Mouse (Mus musculus) spleen, adult 2 months (tissue): ENCODE measurements around the gene Kalrn. TPM values are rescaled to one million over a fixed set of nuclear protein-coding genes. Genes with fewer than 3 reads are reported as not detected.

Experiments
- DNase-seq, 2 experiments: peaks; one replicate each; pipeline versions ENCODE4 v3.0.0 to v3.0.0-alpha.2; 2012 to 2021; ENCODE audit warnings: low spot score in 2 of 2, low read depth in 1 of 2
- H3K27ac ChIP-seq: fragments of 200-500 bp; 2 replicates; pipeline ENCODE4 v1.5.1; 2012; ENCODE audit warnings: low read length, inconsistent platforms; ENCODE audit not compliant: insufficient read depth
- H3K27me3 ChIP-seq: fragments of 200-500 bp; 2 replicates; pipeline ENCODE4 v1.6.1; 2012; ENCODE audit warnings: mild to moderate bottlenecking, moderate library complexity, low read length, inconsistent platforms; ENCODE audit not compliant: control insufficient read depth, insufficient read depth
- H3K36me3 ChIP-seq: fragments of 200-500 bp; 2 replicates; pipeline ENCODE4 v1.6.1; 2012; ENCODE audit warnings: mild to moderate bottlenecking, low read length, inconsistent platforms; ENCODE audit not compliant: control insufficient read depth, insufficient read depth
- H3K4me1 ChIP-seq: fragments of 200-500 bp; 2 replicates; pipeline ENCODE4 v1.6.1; 2011; ENCODE audit warnings: inconsistent platforms; ENCODE audit not compliant: control insufficient read depth, insufficient read depth, insufficient read length
- H3K4me3 ChIP-seq: fragments of 200-500 bp; 2 replicates; pipeline ENCODE4 v1.5.1; 2011; ENCODE audit warnings: mild to moderate bottlenecking, inconsistent platforms; ENCODE audit not compliant: insufficient read depth, insufficient read length; ENCODE audit errors: extremely low read depth
- CTCF ChIP-seq: fragments of 200-500 bp; IDR thresholded peaks from 2 replicates; pipeline ENCODE4 v1.5.1; 2011; ENCODE audit warnings: mild to moderate bottlenecking, inconsistent platforms; ENCODE audit not compliant: insufficient read depth, insufficient read length, insufficient replicate concordance; ENCODE audit errors: extremely low read depth
- POLR2A ChIP-seq: fragments of 200-500 bp; IDR thresholded peaks from 2 replicates; pipeline ENCODE4 v1.6.1; 2011; ENCODE audit warnings: low read depth, low read length, inconsistent platforms
- WGBS: fragments of 180-500 bp; shearing (Covaris S2); methylation state at CpG from one replicate; pipeline ENCODE4 v1.1.7; 2018; 5-methylcytosine and 5-hydroxymethylcytosine counted together
- polyA plus RNA-seq: library from polyadenylated mRNA; depleted of rRNA; stranded (reverse); fragments of >200 nt; gene quantifications from 2 replicates; pipeline ENCODE4 v1.2.3, GENCODE M21; 2012

Gene Kalrn
- polyA plus RNA-seq, 1 experiment, result 7.6 TPM

DNA sequence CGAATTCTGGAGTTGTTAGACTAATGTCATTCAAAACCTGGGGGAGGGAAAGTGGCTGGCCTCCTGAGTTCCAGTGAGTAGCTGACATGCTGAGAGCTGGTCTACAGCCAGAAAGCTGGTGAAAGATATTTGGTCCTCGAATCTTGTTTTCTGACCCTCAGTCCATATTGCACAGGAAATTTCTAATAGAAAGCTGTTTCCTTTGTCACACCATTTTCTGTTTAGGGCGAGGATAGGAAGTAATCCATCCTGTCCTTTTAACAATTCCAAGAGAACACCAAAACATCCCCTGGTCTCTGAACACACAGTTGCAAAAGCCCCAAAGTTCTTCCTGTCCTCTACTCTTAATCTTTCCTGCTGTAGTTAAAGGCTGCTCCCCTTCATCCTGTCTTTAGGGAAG lies 22.0 kb upstream of the Kalrn start:
- no peaks in the 10 kb centered on the region for H3K36me3 ChIP-seq
- H3K4me3 ChIP-seq, result no peak overlapping the region
- no peaks in the 10 kb centered on the region for H3K4me1 ChIP-seq
- H3K27me3 ChIP-seq, result no peaks in the 10 kb centered on the region
- TF ChIP-seq POLR2A (no peak), CTCF (no peak)
- DNase-seq, result no peak
- no peak overlapping the region for H3K27ac ChIP-seq
- WGBS, result 24% methylated on average over 3 of the region's 3 CpGs

DNA sequence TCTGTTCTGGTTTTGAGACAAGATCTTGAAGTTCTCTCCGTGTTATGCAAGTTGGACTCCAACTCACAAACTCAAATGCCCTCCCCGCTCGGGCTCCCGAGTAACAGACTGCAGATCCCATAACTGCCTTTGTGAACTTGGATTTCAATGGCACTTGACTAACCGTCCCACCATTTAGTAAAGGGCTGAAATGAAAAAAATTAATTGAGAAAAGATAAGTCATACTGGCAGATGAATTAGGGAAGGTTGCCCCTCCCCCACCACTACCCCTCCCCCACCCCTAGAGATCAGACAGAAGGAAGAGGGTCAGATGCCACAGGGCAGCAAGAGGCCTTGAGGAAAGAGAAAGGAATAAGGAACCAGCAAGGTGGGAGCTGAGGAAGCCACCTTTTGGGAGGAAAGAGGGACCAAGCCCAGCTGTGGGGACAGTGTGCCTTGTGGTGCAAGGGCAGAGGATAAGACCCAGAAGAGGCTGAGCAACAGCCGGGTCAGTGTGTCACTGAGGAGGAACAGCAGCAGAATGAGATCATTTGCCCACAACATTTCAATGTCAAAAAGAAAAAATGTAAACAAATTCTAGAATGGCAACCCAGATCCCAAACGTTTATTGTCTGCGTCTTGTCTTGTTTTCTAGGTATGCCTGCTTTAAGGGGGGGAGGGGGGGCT lies 21.4 kb upstream of the Kalrn start:
- Histone ChIP-seq H3K27ac (no peak overlapping the region), H3K4me1 (no peaks in the 10 kb centered on the region), H3K4me3 (no peak overlapping the region), H3K27me3 (no peaks in the 10 kb centered on the region), H3K36me3 (no peaks in the 10 kb centered on the region)
- TF ChIP-seq CTCF, result no peak
- no peak for TF ChIP-seq POLR2A
- 71% methylated on average over 8 of the region's 8 CpGs for WGBS
- no peak for DNase-seq

DNA sequence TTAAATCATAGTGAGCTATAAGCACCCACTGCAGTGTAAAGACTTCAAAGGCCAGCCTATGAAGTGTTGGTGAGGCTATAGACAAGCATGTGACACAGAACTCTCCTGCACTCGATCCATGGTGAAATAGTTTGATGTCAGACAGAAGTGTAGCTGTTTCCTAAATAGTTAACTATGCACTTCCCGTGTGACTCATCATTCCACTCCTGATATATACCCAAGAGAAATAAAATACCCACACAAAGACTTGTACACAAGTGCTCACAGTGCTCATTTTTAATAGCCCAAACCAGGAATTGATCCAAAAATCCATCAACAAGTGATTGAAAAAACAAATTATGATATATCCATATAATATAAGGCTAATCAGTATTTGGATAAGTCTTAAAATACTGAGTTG lies 19.4 kb upstream of the Kalrn start:
- no peak overlapping the region for H3K4me3 ChIP-seq
- WGBS, result 52% methylated on average over 2 of the region's 2 CpGs
- H3K4me1 ChIP-seq, result no peaks in the 10 kb centered on the region
- no peak overlapping the region for H3K27ac ChIP-seq
- H3K27me3 ChIP-seq, result no peaks in the 10 kb centered on the region
- no peak for DNase-seq
- TF ChIP-seq POLR2A (no peak), CTCF (no peak)
- no peaks in the 10 kb centered on the region for H3K36me3 ChIP-seq

DNA sequence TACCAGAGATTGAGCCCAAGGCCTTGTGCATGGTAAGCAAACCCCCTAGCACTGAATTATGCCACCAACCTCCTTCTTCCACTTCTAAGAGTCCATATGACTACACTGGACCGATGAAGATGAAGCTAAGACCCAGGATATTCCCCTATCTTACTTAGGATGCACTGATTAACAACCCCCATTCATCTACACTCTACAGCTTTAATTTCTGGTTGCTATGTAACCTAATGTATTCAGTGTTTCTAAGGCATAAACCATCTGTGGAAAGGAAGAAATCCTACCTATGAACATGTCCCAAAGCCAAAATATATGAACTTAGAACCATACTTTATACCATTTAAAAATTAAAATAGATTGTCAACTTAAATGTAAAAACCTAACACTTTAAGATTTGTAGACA lies 18.6 kb upstream of the Kalrn start:
- H3K4me1 ChIP-seq, result no peaks in the 10 kb centered on the region
- no peaks in the 10 kb centered on the region for H3K27me3 ChIP-seq
- no peaks in the 10 kb centered on the region for H3K36me3 ChIP-seq
- no peak for TF ChIP-seq CTCF
- TF ChIP-seq POLR2A, result no peak
- DNase-seq, result no peak
- H3K27ac ChIP-seq, result no peak overlapping the region
- 74% methylated on average over 1 of the region's 1 CpGs for WGBS
- H3K4me3 ChIP-seq, result no peak overlapping the region; the same call in 1 of the 2 replicates

DNA sequence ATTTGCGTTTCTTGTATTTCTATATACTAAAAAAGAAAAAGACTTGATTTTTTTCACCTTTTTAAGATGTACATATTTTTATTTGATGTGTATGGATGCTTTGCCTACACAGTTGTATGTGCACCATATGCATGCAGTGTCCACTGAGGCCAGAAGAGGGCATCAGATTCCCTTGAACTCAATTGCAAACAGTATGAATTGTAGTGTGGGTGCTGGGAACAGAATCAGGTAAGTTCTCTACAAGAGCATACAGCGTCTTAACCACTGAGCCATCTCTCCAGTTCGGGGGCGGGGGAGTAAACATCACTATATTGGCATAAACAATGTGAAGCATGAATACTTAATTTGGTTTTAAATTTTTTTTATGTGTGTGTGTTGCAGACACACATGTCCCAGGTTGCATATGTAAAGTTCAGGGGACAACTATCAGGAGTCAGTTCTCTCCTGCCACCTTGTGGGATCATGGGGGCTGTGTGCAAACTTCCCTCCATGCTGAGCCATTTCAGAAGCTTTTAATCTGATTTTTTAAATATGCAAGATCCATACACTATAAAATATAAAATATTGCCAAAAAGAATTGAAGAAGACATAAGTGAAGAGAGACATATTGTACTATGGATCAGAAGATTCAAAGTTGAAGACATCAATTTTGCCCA lies 6.5 kb upstream of the Kalrn start:
- DNase-seq, result no peak
- H3K36me3 ChIP-seq, result no peaks in the 10 kb centered on the region
- WGBS, result 93% methylated on average over 4 of the region's 4 CpGs

DNA sequence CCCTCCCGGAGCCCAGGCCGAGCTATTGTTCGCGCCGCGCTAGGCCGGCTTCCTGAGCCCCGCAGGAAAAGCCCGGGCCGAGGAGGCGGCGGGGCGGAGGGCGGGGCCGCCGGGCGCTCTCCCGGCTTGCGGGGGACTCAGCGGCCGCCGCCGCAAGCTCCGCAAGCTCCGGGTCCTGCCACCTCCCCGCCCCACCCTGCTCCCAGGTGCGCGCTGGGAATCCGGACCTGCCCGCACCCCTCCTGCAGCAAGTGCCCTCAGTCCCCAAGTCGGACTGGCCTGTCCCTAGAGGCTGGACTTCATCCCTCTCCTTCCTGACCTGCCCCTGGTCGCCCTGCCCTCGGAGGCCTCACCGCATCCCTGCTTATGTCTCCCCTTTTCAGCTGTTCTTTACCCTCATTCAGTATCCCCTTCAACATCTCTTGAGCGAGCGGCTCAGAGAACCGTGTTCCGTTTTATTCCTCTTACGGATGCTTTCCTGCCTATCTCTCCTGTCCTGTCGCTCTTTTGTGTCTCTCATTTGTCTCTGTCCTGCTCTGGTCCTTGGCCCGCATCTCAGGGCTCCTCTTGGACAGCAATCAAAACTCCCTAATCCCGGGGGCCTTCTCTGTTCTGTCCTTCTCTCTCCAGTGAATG lies 642 bp upstream of the Kalrn start:
- DNase-seq, result no peak
- TF ChIP-seq POLR2A (no peak), CTCF (no peak)
- no peaks in the 10 kb centered on the region for H3K36me3 ChIP-seq
- H3K4me1 ChIP-seq, result peaks cover 3% of the 10 kb centered on the region
- H3K4me3 ChIP-seq, result peak overlapping the region; percentile 22; the same call in 1 of the 2 replicates
- no peak overlapping the region for H3K27ac ChIP-seq
- 5% methylated on average over 42 of the region's 42 CpGs for WGBS
- peaks cover 21% of the 10 kb centered on the region for H3K27me3 ChIP-seq

More for the DNA sequence above, 6.5 kb upstream of the Kalrn start:
- Histone ChIP-seq H3K27me3 (peaks cover under 1% of the 10 kb centered on the region; the same call in 1 of the 2 replicates), H3K27ac (no peak overlapping the region), H3K4me3 (no peak overlapping the region), H3K4me1 (no peaks in the 10 kb centered on the region)
- TF ChIP-seq CTCF (no peak), POLR2A (no peak)
